Mouse (Mus musculus): ENCODE results near the gene Cds1. TPM values are rescaled to one million over a fixed set of nuclear protein-coding genes. Genes with fewer than 3 reads are reported as not detected.

Cds1 gene
- polyA plus RNA-seq, 1 experiment = 35.5 TPM

GRCm38 (mm10) chr5:101761685-101762084 lies 3.2 kb upstream of the Cds1 start:
- TF ChIP-seq POLR2A (IDR thresholded peaks at IDR 0.05; ENCODE audit: low read depth, low read length) (no peak), CTCF (conservative IDR thresholded peaks at IDR 0.05; ENCODE audit: insufficient read depth, insufficient read length, low read depth, low read length) (no peak)
- DNase-seq = no peak
- 70% methylated on average over 4 of the region's 4 CpGs for WGBS
- Histone ChIP-seq H3K4me1 (ENCODE audit: control insufficient read depth, insufficient read depth, low read length) (no peaks in the 10 kb centered on the region), H3K36me3 (ENCODE audit: control insufficient read depth, insufficient read depth, low read length) (no peaks in the 10 kb centered on the region), H3K4me3 (ENCODE audit: insufficient read depth, low read depth, low read length) (no peak overlapping the region), H3K27me3 (replicated peaks; ENCODE audit: control insufficient read depth, insufficient read depth, low read length) (no peaks in the 10 kb centered on the region), H3K27ac (ENCODE audit: insufficient read depth, low read depth, low read length) (no peak overlapping the region)

- no peak for DNase-seq
- no peaks in the 10 kb centered on the region for H3K36me3 ChIP-seq (ENCODE audit: control insufficient read depth, insufficient read depth, low read length)
- no peaks in the 10 kb centered on the region for H3K27me3 ChIP-seq (replicated peaks; ENCODE audit: control insufficient read depth, insufficient read depth, low read length)
- TF ChIP-seq POLR2A (IDR thresholded peaks at IDR 0.05; ENCODE audit: low read depth, low read length) (no peak), CTCF (conservative IDR thresholded peaks at IDR 0.05; ENCODE audit: insufficient read depth, insufficient read length, low read depth, low read length) (no peak)
- no peak overlapping the region for H3K4me3 ChIP-seq (ENCODE audit: insufficient read depth, low read depth, low read length)
- no peak overlapping the region for H3K27ac ChIP-seq (ENCODE audit: insufficient read depth, low read depth, low read length)
- H3K4me1 ChIP-seq (ENCODE audit: control insufficient read depth, insufficient read depth, low read length) = 0 out of 2 replicates have a peak, but pooled peaks cover 7% of the 10 kb centered on the region
- WGBS = 51% methylated on average over 2 of the region's 2 CpGs
Measured at GRCm38 (mm10) chr5:101763571-101763970, 1.4 kb upstream of the Cds1 start.

- Histone ChIP-seq H3K27me3 (replicated peaks; ENCODE audit: control insufficient read depth, insufficient read depth, low read length) (no peaks in the 10 kb centered on the region), H3K27ac (ENCODE audit: insufficient read depth, low read depth, low read length) (peak overlapping the region; percentile 20; the same call in 1 of the 2 replicates), H3K36me3 (ENCODE audit: control insufficient read depth, insufficient read depth, low read length) (no peaks in the 10 kb centered on the region), H3K4me1 (ENCODE audit: control insufficient read depth, insufficient read depth, low read length) (0 out of 2 replicates have a peak, but pooled peaks cover 8% of the 10 kb centered on the region), H3K4me3 (ENCODE audit: insufficient read depth, low read depth, low read length) (peak overlapping the region; percentile 51)
- DNase-seq = peak; percentile 57
- WGBS = 1% methylated on average over 44 of the region's 45 CpGs
- no peak for TF ChIP-seq POLR2A (IDR thresholded peaks at IDR 0.05; ENCODE audit: low read depth, low read length)
Measured at GRCm38 (mm10) chr5:101765390-101765901, 516 bp downstream of the Cds1 start.

GRCm38 (mm10) chr5:101766248-101766647 lies 1.3 kb downstream of the Cds1 start:
- H3K27ac ChIP-seq (ENCODE audit: insufficient read depth, low read depth, low read length) = peak overlapping the region; percentile 9; the same call in 1 of the 2 replicates
- DNase-seq = peak; percentile 23

GRCm38 (mm10) chr5:101767086-101767485 lies 2.2 kb downstream of the Cds1 start:
- Histone ChIP-seq H3K36me3 (ENCODE audit: control insufficient read depth, insufficient read depth, low read length) (no peaks in the 10 kb centered on the region), H3K27me3 (replicated peaks; ENCODE audit: control insufficient read depth, insufficient read depth, low read length) (no peaks in the 10 kb centered on the region), H3K4me1 (ENCODE audit: control insufficient read depth, insufficient read depth, low read length) (0 out of 2 replicates have a peak, but pooled peaks cover 8% of the 10 kb centered on the region), H3K4me3 (ENCODE audit: insufficient read depth, low read depth, low read length) (no peak overlapping the region), H3K27ac (ENCODE audit: insufficient read depth, low read depth, low read length) (peak overlapping the region; percentile 10; the same call in 1 of the 2 replicates)
- no peak for TF ChIP-seq CTCF (conservative IDR thresholded peaks at IDR 0.05; ENCODE audit: insufficient read depth, insufficient read length, low read depth, low read length)
- no peak for DNase-seq
- WGBS = 50% methylated on average over 5 of the region's 5 CpGs

More at GRCm38 (mm10) chr5:101766248-101766647, 1.3 kb downstream of the Cds1 start:
- Histone ChIP-seq H3K4me3 (ENCODE audit: insufficient read depth, low read depth, low read length) (peak overlapping the region; percentile 23; the same call in 1 of the 2 replicates), H3K27me3 (replicated peaks; ENCODE audit: control insufficient read depth, insufficient read depth, low read length) (no peaks in the 10 kb centered on the region), H3K4me1 (ENCODE audit: control insufficient read depth, insufficient read depth, low read length) (0 out of 2 replicates have a peak, but pooled peaks cover 8% of the 10 kb centered on the region), H3K36me3 (ENCODE audit: control insufficient read depth, insufficient read depth, low read length) (no peaks in the 10 kb centered on the region)
- TF ChIP-seq POLR2A (IDR thresholded peaks at IDR 0.05; ENCODE audit: low read depth, low read length) (no peak), CTCF (conservative IDR thresholded peaks at IDR 0.05; ENCODE audit: insufficient read depth, insufficient read length, low read depth, low read length) (no peak)
- 36% methylated on average over 6 of the region's 6 CpGs for WGBS

- WGBS = 79% methylated on average over 6 of the region's 6 CpGs
- H3K27ac ChIP-seq (ENCODE audit: insufficient read depth, low read depth, low read length) = no peak overlapping the region
- H3K36me3 ChIP-seq (ENCODE audit: control insufficient read depth, insufficient read depth, low read length) = no peaks in the 10 kb centered on the region
Measured at GRCm38 (mm10) chr5:101767486-101767885, 2.6 kb downstream of the Cds1 start.

GRCm38 (mm10) chr5:101768558-101768957 lies 3.6 kb downstream of the Cds1 start:
- 77% methylated on average over 7 of the region's 7 CpGs for WGBS
- Histone ChIP-seq H3K4me3 (ENCODE audit: insufficient read depth, low read depth, low read length) (no peak overlapping the region), H3K36me3 (ENCODE audit: control insufficient read depth, insufficient read depth, low read length) (no peaks in the 10 kb centered on the region), H3K4me1 (ENCODE audit: control insufficient read depth, insufficient read depth, low read length) (0 out of 2 replicates have a peak, but pooled peaks cover 8% of the 10 kb centered on the region), H3K27me3 (replicated peaks; ENCODE audit: control insufficient read depth, insufficient read depth, low read length) (no peaks in the 10 kb centered on the region), H3K27ac (ENCODE audit: insufficient read depth, low read depth, low read length) (no peak overlapping the region)
- TF ChIP-seq CTCF (conservative IDR thresholded peaks at IDR 0.05; ENCODE audit: insufficient read depth, insufficient read length, low read depth, low read length) = no peak
- no peak for DNase-seq

More at GRCm38 (mm10) chr5:101767486-101767885, 2.6 kb downstream of the Cds1 start:
- Histone ChIP-seq H3K4me3 (ENCODE audit: insufficient read depth, low read depth, low read length) (no peak overlapping the region), H3K27me3 (replicated peaks; ENCODE audit: control insufficient read depth, insufficient read depth, low read length) (no peaks in the 10 kb centered on the region), H3K4me1 (ENCODE audit: control insufficient read depth, insufficient read depth, low read length) (0 out of 2 replicates have a peak, but pooled peaks cover 8% of the 10 kb centered on the region)
- TF ChIP-seq CTCF (conservative IDR thresholded peaks at IDR 0.05; ENCODE audit: insufficient read depth, insufficient read length, low read depth, low read length) (no peak), POLR2A (IDR thresholded peaks at IDR 0.05; ENCODE audit: low read depth, low read length) (no peak)
- no peak for DNase-seq
